Mouse (Mus musculus): ENCODE measurements at regions not wholly inside any gene's neighbourhood (a gene's known extent, or its start where the extent isn't known, plus 50 kb on each side); places are given as distances from the start of the nearest gene placed in this dataset.
A peak's percentile ranks its signal among the peaks of the same experiment; 100 is the strongest.

DNA sequence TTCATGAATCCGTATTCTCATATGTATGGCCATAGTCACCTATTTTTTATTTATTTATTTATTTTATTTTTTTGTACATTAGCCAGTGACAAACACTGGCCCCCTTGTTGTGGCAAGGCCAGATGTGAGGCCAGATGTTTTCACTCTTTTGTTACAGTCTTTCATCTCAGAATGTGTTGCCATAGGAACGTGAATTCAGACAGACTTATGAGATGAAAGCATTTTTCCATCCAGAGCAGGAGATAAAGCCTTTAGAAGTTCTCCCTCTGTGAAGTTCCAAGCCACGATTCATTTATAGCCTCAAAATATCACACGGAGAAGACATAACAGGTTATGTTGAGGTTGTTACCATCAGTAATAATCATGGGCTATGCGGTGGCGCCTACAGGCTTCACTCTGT is 220.9 kb downstream of the Arpp21 start:
- DNase-seq, result no peak

DNA sequence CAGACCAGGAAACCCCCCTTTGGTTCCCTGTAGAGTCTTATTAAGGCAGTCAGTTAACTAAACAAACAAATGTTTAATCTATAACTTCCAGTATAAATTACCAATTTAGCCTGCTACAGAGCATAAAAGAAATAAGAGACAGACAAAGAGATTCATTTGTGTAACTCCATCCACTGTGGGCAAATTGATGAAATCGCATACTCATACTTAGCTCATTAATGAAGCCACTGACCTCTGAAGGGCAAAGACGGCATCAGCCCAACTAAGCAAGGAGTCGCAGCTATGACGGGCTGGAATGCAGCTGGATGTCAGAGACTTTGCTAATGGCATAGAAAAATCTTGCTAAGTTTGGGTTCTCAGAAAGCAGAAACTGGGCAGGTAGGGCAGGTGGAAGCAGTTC is 241.3 kb downstream of the Arpp21 start:
- DNase-seq, result no peak

DNA sequence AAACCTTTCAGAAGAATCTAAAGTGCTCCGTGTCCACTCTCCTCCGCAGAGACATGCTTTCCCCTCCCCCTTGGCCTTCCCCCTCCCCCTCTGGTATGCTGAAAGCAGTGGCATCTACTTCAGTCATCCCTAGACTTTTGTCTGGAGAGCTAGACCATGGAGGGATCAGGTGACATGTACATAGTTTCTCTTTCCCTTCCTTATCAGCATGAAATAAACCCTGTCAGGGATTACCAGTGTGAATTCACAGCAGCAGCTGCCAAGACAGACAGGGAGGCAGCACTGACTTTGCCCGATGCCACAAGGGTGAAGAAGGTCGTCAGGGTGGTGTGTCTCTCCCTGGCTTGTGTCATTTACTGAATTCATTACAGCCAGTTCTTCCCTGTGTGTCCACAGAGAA is 241.9 kb downstream of the Arpp21 start:
- DNase-seq, result no peak

DNA sequence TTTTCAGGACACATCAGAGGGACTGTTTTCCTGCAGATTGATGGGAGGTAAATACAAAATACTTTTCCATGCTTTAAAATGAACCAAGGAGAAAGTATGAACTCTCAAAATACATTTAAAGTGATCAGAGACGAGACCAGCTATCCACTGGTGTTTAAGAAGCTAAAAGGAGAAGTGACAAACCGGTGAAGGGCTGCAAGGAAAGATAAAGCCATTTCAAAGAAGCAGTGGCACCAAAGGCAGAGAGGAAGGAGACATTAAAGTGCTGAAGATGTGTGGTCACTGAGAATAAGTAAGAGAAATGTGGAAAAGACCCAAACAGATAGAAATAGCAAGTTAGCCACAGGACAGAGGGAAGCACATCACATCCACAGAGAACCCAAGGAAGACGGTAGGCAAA is 245.7 kb downstream of the Arpp21 start:
- DNase-seq, result no peak

DNA sequence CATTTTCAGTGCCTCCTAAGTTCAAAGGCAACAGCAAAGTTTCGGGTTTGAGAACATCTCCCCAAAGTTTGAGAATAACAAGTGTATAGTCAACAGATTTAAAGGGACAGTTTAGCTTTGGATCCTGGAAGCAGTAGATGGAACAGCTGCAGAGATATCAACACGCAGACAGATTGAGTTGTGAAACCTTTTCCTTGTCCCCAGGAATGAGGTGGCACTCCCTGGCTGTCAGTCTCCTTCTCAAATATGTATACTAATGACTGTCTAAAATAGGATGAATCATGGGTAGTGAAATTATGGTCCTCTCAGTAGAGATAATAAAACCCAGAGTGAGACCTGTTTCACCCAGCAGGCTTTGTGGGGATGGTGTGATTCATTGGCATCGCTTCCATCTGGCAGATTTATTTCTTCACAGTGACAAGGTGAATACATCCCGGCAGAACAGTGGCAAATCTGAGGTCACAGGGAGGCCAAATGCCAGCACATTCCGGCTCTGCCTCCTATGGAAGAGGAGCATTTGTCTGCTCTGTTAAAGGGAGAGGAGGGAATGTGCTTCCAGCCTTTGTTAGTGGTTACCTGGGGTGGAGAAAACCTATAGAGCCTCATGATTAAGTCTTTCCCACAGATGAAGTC is 272.2 kb downstream of the Arpp21 start:
- peak; percentile 5 for DNase-seq

DNA sequence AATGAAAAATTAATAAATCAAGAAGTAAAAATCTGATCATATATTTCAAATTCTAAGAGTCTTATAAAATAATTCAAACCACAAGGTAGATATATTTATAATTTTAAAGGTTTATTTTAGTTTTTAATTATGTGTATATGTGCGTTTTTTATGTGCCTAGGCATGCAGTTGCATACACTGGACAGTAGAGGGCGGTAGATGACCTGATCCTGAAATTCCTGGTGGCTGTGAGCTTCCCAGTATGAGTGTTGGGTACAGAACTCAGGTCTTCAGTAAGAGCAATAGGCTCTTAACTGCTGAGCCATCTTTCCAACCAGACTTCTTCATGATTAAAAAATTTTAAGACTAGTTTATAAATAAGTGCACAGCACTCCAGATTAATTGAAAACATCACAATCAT is 267.7 kb upstream of the Stac start:
- no peak for DNase-seq

DNA sequence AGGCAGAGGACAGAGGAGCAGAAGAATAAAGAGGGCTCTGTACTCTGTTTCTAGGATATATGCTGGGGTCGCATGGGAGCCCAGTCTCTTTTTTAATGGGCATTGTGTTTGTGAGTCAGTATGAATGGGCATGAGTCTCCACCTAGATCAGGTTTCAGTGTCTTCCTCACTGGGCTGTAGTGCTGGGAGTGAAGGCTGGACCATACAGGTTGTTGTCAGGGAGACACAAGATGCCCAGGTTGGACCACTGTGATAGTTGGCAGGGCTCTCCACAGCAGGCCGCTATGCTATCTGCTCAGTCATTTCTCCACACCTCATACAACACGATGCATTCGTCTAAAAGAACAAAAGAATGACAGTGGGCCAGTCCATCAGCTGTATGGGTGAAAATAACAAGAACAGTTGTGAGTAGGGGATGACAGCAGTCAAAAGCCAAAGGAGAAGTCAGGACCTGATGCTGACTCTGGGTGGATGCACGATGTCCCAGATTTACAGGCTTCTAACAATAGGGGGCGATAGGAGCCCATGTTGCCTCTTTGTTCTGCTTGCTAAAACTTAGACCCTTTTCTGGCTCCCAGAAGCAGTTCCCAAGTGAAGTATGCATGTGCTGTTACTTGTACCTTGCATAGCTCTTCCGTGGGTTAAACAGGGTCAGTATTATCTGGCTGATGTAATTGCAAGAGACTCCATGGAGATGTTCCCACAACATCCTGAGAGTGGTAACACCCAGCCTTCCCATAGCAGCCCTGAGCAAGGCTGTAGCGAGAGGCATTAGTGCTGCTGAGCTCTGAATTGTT is 249.3 kb upstream of the Stac start:
- peak; percentile 10 for DNase-seq

DNA sequence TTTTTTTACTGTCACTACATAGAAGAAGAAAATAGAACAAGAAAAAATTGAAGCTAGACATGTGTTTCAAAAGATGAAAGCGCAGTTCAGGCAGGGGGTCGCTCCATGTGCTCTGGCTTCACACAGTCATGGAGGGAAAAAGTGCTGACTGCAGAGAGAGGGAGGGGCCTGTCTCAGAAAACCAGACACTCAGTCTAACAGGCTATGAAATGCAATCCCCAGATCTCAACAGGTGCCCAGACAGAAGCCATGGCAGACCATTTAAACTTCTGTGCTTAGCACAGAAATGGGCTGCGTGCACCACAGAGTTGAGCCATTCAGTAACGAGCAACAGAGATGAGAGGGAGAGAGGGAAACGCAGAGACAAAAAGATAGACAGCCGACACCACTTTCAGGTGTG is 242.3 kb upstream of the Stac start:
- DNase-seq, result no peak

DNA sequence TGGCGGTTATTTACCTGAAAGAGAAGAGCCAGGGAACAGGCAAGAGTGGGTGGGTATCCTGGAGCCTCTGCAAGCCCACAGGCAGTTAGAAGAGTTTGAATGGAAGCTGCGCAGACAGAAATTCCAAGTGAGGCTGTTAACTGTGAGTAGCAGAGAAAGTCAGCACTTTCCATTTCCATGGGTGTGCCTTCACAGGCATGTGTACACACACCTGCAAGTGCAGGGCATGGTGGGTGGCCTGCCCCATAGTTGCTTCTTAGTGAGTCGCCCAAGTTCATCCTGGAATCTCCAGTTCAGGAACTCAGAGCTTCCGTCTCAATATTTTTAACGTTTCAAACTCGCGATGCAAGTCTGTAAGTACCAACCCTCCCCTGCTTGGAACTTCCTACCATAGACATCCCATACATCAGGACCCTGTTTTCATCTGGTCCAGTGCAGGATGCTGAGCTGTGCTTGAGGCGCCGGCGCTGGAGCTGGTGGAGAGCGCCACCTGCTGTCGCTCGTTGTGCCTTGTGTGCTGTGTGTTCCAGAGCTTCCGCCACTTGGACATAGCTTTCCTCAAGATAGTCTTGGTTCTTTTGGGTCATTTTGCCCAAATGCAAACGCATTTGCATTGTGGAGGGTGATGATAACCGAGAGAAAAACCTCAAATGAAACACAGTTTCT is 228.3 kb upstream of the Stac start:
- DNase-seq, result peak; percentile 65

DNA sequence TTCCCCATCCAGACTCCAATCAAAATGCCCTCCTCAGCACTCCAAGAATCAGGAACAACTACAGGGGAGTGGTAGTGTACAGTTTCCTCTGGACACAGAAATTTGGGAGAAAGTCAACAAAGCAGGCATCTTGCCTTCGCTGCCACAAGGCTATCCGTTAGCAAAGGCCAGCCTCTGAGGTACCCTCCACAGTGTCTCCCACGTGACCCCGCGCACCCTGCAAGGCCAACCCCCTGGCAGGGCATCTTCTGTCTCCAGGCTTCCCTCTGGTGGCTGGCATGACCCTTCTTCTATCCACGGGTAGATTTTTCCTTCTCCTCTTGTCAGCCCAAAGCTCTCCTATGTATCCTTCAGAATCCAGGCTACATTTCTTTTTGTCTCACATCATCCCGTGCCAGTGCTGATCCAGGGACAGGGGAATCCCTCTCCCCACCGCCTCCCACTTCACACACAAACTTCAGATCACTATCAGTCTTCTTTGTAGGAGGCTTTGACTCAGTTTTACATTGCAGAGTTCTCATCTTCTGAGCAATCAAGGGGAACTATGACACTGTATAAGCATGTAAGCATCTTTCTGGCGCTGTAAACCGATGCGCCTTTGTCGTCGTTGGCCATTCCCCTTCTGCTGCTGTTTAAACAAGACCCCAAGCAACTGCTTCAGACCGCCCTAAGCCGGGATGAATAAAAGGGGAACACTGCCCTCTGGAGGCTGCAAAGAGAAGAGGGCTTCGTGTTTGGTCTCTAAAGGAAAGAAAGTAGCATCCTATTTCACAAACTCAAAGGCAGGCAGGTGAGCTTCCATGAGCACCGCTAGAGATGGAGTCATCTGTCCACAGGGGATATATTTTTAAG is 226.8 kb upstream of the Stac start:
- no peak for DNase-seq

DNA sequence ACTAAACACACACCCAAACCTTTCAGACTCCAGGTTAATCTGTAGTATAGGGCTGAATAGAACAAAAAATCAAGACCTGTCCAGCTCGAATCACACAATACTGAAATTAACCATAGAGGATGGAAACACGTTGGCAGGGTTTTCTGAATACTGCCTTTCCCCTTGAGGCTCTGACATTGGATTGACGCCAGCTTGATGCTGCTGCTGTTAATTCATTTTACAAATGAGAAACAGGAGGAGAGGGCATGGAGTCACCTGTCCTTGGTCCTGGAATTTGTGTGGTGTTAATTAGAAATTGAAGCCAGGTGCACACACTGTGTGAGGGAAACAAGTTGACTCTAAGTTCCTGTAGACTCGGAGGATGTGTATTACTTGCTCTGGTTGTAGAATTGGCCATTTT is 218.7 kb upstream of the Stac start:
- DNase-seq, result no peak

DNA sequence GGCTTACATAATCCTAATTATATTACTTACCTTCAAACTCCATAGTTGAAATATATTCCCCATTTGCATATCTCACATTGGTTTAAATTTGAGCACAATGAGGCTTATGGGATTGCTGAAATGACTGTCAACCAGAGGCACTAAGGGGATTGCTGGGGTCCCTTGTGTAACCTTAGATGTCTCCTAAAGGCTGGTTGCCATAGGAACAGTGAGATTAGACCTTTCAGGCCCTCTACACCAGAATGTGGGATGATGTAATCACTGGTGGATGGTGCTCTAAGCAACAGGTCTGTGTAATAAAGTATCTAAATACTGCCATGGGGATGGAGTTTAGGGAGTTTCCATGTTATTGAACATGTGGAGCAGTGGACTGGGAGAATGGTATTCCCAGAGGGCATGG is 210.0 kb upstream of the Stac start:
- no peak for DNase-seq

DNA sequence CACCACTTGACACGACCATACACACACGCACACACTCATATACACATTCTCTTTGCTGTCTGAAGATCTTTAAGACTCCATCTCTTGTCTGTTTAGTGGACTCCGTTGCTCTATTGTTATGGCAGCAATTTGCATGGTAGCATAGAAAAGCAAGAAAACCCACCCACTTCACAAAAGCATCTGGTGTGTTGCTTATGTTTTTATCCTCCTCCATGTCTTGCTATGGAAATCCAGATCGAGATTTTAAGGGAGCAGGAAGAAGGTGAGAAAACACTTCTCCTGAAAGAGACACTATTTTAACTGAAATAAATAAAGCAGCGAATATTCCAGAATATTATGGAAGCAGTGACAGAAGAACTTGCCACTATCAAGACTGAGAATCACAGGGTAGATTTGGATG is 207.5 kb upstream of the Stac start:
- DNase-seq, result no peak

DNA sequence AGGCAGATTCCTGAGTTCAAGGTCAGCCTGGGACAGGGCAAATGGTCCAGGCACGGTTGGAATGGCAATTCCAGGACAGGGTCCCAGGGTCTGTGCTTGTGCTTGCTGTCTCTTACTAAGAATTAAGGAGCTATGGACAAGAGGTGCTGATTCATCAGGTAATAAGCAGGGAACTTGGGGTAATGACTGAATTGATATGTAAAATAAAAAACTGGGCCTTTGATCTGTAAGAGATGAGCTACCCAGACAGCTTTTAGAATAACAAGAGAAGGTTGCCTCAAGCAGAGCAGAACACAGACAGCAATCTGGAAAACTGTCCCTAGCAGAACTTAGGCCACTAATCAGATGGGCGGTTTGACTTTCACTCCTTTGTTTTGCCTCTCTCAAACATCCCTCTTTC is 189.6 kb upstream of the Stac start:
- no peak for DNase-seq

DNA sequence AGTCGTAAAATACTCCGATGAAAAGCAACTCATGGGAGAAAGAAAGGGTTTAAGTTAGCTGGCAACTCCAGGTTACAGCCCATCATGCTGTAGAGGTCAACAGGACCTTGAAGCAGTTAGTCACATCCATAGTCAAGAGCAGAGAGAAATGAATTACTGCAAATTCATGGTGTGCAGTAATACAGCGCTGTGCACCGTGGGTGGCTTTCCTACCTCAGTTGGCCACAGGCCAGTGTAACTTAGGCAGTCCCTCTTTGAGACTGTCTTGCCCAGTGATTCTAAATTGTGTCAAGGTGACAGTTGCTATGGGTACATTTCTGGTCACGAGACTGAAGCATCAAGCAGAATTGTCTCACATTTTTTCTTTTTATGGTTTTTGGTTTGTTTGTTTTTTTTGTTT is 186.7 kb upstream of the Stac start:
- DNase-seq, result no peak

DNA sequence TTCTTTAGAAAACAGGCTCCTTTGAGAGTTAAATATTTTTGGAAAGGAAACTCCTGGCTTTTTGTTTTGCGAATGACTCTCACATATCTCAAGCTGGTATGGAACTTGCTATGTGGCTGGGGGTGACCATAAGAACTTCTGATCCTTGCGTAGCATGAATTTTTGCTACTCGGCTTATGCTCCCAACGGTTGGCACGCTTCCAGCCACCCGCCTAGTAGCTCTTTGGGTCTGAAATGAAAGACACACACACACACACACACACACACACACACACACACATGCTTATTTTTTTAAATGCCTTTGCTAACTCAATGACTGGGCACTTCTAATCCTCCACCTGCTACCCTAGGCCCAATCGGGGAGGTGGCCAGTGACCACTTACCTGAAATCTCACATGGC is 180.3 kb upstream of the Stac start:
- no peak for DNase-seq

DNA sequence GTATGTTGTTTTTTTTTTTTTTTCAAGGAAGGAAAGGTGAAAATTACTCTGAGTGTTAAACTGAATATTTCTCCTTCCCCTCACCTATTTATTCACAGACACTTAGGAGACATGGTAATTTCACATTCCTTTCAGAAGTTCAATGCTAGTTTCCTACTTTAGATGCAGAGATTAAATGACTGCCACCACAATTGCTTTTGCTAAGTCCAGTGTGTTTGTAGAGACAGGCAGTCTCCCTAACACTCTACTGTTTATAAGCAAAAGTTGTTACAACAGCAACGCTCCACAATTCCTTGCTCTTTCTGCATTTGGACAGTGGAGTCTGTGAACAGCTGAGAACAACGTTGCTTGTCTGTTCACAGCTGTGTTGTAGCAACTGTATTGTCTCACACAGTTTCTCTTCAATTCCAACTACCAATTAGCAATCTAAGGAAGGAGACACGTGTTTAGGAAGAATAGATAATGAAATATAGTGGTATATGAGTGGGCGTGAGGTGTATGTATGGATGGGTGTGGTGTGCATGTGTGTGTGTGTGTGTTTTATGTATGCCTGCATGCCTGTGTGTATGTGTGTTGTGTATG is 179.7 kb upstream of the Stac start:
- no peak for DNase-seq

DNA sequence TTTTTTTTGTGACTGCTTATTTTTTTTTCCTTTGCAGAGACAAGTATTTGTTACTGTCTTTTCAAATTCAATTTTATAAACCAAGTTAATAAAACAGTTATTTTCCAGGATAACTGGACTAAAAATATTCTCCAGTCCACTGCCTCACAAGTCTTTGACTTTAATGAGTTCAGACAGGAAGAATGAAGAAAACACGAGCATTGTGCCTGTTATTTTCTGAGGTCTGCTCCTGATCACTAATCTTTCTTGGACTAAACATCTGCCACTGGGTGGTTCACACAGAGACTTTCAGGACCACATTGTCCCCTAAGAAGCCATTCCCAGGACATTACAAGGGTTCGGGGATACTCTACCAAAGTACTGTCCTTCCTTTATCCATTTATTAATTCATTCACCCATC is 167.9 kb upstream of the Stac start:
- DNase-seq, result no peak

DNA sequence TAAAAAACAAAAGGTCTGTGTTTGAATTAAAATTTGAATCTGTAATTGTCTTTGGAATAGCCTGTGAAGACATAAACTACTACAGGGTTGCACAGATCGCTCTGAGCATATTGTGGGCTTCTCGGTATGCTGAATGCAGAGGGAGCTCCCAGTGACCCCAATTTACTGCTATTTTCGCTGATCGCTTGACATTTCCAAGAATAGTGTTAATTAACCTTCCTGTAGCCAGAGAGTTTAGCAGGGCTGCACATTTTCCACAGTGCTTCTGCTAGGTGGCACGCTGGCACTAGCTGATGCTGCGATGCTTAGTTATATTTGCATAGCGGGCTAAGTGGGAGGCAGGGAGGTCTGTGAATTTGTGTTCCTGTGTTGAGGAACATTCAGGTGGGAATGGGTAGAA is 164.8 kb upstream of the Stac start:
- DNase-seq, result no peak

DNA sequence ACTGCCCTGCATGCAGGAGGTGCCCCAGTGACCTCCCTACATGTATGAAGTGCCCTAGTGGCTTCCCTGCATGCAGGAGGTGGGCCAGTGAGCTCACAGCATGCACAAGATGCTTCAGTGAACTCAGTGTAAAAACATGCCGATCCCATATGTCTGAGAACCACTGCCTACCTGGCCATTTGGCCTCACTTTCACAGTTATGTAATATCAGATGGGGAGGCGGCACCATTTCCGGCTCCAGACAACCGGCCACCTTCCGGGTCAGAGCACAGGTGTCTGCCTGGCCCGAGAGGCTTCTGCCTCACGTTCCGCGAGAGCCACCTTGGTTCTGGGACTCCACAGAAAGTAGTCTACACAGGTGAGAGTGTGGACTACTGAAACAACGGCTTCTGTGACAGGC is 156.2 kb upstream of the Stac start:
- no peak for DNase-seq

DNA sequence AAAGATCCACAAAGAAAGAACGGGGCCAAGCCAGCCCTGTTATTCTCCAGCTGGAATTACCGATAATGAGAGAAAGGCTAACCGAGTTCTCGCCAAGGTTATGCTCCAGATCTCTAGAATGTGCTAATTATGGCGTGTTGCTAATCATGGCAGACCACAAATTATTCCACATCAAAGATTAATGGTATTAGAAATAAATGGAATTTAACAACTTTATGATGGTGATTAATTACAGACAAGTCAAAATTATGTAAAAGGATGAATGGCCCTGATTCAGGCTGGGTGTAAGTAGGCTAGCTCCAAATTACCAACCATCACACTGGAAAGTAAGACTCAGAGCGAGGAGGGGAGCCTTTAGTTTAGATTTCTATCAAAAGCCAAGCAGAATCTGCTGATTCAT is 151.0 kb upstream of the Stac start:
- no peak for DNase-seq

DNA sequence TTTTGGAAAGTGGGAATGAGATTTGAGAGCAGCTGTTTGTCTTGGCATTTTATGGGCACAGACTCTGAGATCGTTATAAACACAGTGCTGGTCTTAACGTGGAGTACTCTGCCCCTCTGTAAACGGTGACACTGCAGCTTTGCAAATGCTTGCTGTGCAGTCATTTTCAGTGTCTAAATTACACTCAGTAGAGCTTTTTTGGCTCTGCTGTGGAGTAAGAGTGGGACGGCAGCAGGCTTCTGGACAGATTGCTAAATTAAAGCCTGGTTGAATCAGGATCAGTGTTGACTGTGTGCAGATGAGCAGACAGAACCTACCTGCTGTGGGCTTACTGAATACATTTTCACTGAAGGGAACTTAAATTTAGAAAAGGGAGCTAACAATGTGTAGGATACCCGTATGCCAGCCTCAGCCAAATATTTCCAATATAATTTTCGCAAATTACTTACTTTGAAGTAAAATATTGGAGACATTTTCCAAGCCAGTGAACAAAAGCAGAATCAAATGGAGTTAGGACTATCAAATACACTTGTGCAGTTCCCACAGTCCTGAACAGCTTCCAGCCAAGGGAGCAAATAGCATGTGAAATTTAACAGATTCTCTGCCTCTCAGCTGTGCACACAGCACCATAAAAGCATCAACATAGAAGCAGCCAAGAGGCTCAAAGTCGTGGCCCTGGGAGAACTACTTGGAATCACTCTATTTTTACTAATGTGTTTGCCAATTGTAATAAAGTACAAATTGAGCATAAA is 148.1 kb upstream of the Stac start:
- peak; percentile 85 for DNase-seq

Data from layer of hippocampus, adult 9-11 months (tissue).